Mouse (Mus musculus) CD4-positive naive resting alpha-beta T cell, adult 76 days (primary cell): Measurements from ENCODE around the gene Fam3c. TPM values are rescaled to one million over a fixed set of nuclear protein-coding genes. Genes with fewer than 3 reads are reported as not detected.

Source experiments
- total RNA-seq: library from RNA; stranded (reverse); gene quantifications from one replicate; pipeline ENCODE4 v1.2.4, GENCODE M21; 2023

Fam3c gene
- total RNA-seq: 81.5 TPM

GRCm38 (mm10) chr6:22356086-22356507, at the start of gene Fam3c:
Gene Fam3c (minus strand): TSS chr6:22356243.

GRCm38 (mm10) chr6:22288004-22288736, 67.9 kb downstream of the Fam3c start, which contains the start of gene Wnt16:
Gene Wnt16 (plus strand): TSS chr6:22288227.

Other genes with a start within 250 kb of the Fam3c start
- not detected for gene Wnt16, start 68.0 kb downstream of the Fam3c start, total RNA-seq